Mouse (Mus musculus) adrenal gland, postnatal 4 days (tissue): Measurements from ENCODE around the gene Ifna16. TPM values are rescaled to one million over a fixed set of nuclear protein-coding genes. Genes with fewer than 3 reads are reported as not detected.

Source experiments
- DNase-seq, 2 experiments: peaks; one replicate each; pipeline ENCODE4 v3.0.0; 2021 to 2022; ENCODE audit warnings: low spot score in 2 of 2, mixed read lengths in 2 of 2
- long read RNA-seq, 2 experiments: library from polyadenylated mRNA; stranded (forward); transcript quantifications; one replicate each; pipeline ENCODE4 v2.0.0; 2021
- total RNA-seq, 2 experiments: library from RNA; stranded (reverse); gene quantifications; 2 replicates each; pipeline ENCODE4 v1.2.3; 2021

Gene Ifna16
- total RNA-seq = not detected
- long read RNA-seq, experiment 1 = 0 reads
- long read RNA-seq, experiment 2 = 0 reads

DNA sequence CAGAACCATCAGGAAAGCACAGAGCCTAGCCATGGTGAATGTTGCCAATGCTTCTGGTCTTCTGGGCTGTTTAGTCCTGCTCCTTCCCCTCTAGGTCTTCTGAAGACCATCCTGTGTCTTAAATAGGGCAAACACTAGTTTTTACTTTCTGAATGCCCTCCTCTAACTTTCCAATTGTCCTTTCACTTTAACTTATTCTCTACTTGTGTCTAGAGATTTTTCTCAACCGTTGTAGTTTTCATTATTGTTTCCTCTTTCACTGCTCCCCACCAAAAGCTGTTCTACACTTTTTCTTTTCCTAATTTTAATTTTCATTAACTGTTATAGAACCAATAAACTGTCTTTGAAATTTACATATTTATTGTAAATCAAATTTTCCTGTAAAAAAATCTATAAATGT is at the start of gene Ifna16:
Gene Ifna16 (minus strand): TSS at position 101 of the 400 bp plus-strand sequence.
- no peak for DNase-seq

DNA sequence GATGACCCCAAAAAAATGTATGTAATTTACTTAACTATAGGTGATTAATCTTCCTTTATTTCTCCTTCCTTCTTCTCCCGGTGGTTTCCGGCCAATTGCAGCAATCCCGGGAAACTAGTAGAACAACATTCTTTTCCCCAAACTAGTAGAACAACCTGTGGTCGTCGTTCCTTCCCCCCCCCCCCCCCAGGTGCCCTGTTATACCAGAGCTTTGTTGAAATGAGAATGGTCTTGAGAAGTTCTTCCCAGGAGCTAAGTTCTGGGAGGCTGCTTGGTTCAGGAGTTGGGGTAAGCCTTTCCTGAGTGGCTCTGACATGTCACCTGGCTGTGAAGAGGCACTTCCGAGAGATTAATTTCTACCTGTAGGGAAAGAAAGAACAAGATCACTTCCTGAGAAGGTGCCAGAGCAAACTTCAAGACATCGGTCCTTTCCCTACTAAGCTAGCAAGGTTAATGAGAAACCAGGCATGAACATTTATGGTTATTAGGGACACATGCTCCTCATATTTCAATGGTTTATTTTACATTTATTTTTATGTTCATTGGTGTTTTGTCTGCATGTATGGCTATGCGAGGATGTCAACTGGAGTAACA is 46.9 kb upstream of the Ifna16 start:
- no peak for DNase-seq

DNA sequence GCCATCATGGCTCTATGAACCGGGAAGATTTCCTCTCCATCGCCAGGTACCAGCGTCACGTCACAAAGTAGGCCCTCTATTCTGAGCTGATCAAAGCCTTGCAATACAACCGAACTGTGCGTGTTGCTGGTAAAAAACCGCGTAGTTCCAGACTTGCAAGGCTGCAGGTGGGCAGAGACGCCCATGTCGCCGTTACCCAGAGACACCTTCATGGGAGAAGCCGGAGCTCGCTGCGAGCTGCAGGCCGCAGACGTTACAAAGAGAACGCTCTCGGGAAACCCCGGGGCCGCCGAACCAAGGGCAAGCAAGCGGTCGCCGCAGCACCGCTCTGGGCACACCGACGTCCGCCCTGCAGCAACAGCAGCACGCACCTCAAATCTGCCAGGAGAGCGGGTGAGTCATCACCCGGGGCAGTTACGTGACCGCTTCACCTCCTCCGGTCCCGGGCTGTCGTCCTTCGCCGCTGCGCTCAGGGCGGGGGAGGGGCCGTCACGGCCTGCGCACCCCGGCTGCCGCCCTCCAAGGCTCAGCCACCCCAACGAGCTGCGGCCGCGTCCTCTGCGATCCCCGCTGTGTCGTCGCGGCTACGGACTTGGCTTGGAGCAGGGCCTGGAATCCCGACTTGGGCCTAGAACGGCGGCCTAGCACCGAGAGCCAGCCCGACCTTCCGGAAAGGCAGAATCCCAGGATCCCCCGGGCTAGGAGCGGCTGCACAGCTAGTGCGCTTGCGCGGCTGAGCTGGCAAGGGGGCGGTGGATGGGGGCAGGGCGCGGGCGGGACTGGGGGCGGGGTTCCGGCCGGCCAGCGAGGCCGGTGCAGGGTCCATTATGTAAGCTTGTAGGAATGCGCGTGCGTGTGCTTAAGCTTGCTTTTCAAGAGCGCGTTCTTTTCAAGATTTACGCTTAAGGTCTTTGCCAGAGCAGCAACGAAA is 45.3 kb upstream of the Ifna16 start, which contains the start of the genes Gm26566 and Klhl9:
Gene Gm26566 (plus strand): TSS at position 15 of the 931 bp plus-strand sequence.
Gene Klhl9 (minus strand): TSS at position 675 of the 931 bp plus-strand sequence.
- peak; percentile 78 to 89 for DNase-seq

DNA sequence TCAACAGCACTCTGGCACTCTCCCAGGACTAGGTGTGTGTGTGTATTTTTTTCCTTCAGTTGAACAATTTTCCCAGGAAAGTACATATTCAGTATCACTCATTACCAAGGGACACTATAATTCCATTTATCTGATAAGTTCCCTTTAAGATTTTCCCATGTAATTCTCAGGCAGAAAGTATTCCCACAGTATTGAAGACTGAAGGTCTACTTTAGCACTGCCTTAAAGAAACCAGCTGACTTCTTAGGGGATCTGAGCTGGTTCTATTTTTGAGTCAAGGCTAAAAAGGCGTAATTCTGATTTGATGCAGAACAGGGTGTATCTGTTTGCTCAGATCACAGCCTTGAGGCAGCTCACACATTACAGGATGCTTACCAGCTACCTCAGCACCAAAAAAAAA is 42.0 kb upstream of the Ifna16 start:
- no peak for DNase-seq

DNA sequence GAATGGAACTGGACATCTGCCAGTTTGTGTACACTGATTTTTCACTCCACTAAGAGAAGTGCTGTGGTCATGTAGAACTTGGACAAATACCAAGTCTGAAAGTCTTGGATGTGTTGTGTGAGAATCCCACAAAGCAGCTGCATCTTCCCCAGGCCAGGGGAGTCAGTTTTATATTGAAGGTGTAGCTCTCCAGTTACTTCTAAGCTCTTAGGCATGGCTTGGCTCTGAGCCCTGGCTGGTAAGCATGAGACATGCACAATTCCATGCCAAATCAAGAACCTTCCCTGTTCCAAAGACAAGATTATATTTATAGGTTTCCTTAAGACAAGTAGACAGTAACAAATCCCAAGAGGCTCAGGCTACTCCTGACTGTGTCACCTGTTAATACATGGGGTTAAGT is 38.3 kb upstream of the Ifna16 start:
- no peak for DNase-seq

DNA sequence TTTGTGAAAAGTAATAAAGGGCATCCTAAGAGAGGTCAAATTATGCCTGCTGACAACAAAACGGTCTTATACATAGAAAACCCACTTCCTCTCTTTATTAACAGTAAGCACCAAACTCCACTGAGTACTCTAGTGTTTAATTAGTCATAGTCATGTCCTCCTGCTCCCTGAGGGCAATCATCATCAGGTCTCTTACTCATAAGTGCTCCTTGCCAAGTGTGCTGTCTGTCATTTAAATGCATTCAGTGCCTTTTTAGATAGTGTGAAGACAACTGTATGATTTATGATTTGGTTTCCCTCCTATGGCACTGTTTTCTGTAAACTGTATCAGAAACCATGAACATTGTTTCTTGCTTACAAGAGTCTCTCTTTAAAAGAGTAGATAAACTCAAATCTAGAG is 37.6 kb upstream of the Ifna16 start:
- DNase-seq = no peak

DNA sequence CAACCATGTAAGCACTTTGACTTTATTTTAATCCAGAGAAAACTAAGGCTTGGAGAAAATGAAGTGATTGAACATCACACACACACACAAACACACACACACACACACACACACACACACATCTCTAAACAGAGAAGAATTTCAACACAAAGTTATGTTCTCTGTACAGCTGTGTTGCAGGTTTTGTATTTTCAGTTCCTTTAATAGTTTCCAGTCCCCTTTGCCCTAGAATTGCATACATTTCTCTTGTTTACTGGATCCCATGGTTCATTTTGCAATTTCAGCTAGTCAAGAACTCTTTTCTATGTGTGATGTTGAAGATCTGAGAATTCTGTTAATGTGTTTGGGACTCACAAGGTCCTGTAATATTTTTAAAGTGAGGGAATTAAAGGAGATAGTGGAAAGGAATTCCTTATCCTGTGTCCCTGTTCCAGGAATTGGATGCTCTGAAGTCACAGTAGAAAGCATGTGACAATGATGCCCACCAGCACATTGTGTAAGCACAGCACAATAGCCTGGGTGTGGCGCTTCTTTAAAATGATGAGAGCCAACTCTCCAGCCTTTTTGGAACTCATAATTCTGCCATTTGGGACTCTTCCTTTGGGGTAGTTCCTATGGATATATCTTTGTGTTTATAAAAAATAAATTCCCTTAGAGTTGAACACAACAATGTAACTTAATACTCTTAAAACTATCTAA is 30.6 kb upstream of the Ifna16 start:
- no peak for DNase-seq

DNA sequence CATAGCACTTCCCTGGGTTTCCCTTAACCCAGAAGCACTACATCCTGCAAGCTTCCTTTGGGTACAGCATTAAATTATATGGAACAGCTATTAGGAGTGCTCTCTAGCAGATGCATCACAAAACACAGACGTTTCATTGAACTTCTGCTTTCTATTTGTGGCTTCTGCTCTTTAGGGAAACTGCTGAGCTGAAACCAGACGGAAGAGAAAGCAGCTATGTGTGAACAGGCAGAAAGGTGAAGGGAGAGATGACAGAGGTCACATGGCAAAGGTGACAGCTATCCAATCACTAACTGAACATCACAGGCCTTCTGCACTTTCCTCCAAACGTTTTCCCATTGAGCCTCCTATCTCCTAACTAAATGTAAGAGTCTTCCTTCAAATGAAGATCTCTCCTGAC is 29.2 kb upstream of the Ifna16 start:
- DNase-seq = no peak

DNA sequence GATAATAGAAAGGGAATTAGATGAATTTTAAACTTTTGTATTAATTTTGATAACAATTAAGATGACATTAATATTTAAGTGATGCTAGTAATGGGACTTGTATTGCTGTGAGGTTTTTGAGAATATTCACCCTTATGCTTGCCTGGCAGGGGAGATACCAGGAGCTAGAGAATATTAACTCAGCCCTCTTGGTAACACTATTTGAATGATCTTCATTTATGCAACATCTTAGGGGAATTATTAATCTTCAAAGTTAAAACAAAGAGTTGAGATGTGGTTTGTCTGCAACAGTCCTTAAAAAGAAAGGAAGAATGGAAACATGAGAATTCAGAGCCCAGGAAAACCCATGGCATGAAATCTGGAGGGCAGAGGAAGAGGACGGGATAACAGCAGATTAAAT is 22.6 kb upstream of the Ifna16 start:
- no peak for DNase-seq

DNA sequence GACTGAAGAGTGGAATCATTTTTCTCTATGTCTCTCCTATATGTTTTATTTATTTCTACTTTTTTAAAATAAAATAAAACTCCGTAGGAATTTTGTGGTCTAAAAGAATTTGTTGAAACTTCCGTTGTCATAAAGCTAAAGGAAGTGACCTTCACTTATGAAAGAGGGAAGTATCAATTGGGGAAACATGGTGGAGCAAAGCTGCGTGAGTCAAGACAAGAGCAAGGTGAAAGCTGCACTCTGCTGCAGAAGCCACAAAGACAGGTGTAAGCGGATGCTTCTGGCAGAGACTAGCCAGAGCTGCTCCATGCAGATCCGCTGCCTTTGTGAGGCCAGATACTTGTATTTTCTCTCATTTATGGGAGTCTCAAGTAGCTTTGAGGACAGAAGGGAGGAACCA is 22.1 kb upstream of the Ifna16 start:
- no peak for DNase-seq

DNA sequence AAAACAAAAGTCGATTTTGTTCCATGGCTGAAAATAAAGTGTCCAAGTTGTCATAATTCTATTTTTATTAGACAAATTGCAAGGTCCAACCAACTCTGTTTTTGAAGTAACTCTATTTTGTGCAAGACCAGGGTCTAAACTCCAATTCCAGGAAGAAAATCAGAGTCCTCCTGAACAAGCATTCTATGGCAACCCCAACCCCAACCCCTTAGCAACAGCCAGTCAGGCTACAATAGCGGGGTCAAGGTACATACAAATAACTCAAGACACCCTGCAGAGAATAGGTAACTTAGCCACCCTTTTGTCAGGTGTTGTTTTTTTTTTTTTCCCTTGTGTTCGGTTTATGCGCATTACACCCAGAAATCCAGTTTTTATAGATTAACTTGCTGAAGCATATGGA is 21.0 kb upstream of the Ifna16 start:
- no peak for DNase-seq

DNA sequence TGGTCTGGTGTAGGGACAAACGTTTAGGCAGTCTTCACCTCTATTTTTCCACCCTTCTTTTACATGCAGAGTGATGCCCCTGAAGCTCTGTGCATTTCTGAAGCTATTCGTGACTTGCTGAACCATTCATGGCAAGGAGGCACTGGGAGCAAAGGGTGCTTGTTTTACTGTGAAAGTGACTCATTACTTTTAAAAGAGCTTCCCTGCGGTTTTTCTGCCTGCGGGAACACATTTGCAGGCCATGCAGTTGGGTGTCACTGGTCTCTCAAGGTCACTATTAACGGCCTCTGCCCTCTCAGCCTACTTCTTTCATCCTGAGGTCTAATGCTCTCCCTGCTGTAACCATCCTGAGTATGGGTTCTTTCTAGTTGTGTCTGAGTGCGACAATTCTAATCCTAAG is 20.4 kb upstream of the Ifna16 start:
- no peak for DNase-seq

DNA sequence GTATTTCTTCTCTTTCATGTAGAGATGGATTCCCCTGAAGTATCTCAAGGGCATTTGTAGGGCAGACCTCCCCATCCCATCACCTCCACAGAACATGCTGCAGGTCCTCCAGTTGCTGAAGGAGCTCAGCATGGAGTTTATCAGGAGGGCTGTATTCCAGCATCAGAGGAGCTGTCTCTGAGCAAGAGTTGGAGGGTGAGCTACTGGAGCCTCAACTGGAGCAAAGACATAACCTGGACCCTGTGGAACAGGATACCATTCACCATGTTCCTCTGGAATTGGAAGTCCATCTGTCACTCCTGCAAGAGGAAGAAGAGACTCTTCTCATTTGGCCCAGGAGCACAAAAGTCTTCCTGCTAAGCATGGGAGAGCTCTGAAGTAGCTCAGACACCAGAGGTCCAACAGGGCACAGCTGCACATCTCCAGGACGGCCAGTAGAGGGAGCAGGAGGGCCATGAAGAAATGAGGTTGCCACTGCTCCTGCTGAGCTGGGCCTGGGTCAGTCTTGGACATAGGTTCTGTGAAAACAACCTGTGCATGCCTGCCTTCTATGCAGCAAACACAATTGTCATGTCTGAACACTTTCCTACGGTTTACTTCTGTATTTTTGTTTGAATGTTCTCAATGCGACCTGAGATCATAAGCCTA is 19.6 kb upstream of the Ifna16 start:
- peak; percentile 12 to 42 for DNase-seq

DNA sequence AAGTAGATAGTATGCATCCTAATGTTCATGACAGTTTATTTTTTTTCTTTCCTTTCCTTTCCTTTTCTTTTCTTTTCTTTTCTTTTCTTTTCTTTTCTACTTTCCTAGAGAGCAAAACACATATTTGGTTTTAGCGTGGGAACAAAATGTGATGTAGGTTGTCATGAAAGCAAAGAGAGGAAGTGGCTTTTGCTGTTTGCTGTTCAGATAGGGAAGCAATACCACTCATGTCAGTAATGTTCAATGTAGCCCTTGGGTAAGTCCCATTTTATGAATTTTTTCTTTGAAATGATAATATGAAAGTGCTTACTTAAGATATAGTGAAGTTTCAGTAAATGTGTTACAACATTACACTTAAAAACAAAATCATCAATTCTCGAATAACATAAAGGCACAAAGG is 16.7 kb upstream of the Ifna16 start:
- DNase-seq = no peak

DNA sequence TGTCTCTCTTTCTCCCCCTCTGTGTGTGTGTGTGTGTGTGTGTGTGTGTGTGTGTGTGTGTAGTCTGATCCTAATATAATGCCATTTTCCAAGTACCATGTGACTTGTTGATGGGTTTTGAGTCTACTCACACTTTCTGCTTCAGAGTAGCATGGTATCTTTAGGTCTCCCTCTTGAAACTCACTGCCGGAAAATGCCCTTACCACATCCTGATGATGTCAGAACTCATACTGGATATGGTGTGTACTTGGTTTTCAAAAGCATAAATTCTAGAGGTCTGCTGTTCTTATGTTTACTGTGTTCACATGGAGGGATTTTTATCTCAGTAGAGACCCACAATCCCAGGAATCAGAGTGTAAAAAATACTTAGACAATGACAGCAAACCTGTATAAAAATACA is 15.8 kb upstream of the Ifna16 start:
- no peak for DNase-seq

DNA sequence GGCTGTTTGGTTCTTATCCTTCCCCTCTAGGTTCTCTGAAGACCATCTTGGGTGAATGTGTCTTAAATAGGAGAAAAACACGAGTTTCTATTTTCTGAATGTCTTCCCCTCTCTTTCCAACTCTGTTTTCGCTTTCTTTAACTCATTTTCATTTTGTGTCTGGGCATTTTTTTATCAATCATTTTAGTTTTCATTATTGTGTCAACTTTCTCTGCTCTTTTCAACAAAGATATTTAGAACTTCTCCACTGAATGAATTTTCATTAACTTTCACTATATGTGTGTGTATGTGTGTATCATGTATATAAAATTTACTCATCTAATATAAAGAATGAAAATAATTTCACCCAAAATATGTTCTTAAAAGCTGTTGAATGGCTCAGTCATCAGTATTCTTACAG is 14.5 kb upstream of the Ifna16 start, which contains the start of gene Ifnab:
Gene Ifnab (minus strand): TSS at position 101 of the 400 bp plus-strand sequence.
- no peak for DNase-seq

DNA sequence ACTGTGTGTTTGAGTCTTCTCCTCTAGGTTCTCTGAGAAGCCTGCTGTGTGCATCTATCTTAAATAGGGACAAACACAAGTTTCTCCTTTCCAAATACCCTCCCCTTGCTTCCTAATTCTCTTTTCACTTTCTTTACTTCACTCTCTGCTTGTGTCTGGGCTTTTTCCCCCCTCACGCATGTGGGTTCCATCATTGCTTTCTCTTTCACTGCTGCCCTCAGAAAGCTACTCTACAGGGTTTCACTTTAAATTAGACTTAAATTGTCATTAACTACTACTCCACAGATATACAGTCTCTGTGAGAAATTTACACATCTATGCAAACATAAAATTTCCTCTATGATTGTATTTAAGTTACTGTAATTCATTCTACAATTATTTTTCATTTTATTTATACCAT is 7.1 kb upstream of the Ifna16 start, which contains the start of gene Ifna2:
Gene Ifna2 (minus strand): TSS at position 101 of the 400 bp plus-strand sequence.
- no peak for DNase-seq

DNA sequence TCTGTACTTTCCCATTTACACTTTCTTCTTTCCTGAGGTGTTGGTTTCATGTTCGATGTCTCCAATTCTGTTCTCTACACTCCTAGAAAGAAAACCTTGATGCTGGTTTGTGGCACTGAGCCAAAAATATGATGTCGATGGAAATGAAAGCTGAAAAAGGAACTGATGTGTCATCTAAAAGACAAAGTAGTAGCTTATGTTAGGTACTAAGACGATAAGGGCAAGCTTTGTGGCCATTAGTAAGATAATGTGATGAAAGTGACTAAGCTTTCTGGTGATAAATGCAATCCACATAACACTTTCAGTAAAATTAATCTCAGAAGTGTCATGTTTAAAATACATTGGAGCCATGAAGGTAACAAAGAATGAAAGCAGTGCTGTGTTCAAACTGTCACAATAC is 4.6 kb upstream of the Ifna16 start:
- DNase-seq = no peak

DNA sequence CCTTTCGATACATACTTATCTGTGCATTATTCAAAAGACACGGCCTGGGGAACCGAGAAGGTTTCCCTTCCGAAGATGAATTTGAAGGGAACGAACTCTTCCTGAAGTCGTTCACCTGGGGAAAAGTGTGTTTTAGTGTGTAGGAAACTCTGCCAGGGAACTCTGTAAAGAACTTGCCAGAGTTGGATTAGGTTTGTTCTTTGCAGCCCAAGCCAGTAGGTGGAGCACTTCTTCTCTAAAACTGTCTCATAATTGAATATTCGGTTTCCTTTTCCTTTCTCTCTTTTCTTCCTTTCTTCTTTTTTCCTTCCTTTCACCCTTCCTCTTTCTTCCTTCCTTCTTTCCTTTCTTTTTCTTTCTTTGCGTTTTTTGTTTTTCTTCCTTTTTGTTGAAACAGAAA is 3.6 kb upstream of the Ifna16 start:
- no peak for DNase-seq

DNA sequence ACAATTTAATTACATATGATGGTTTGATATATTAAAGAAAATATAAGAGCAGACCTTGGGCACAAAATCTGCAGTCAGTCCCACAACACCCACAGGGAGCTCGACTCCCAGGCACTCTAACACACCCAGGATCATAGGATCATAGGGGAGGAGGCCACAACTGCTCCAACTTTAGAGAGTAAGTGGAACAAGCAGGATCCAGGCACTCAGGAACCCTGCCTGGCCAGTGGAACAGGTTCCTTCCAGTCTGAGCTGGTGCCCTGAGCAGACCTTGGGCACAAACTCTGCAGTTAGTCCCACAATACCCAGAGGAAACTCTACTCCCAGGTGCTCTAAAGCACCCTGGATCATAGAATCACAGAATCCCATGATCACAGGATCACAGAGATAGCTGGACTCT is 21.3 kb downstream of the Ifna16 start:
- no peak for DNase-seq

DNA sequence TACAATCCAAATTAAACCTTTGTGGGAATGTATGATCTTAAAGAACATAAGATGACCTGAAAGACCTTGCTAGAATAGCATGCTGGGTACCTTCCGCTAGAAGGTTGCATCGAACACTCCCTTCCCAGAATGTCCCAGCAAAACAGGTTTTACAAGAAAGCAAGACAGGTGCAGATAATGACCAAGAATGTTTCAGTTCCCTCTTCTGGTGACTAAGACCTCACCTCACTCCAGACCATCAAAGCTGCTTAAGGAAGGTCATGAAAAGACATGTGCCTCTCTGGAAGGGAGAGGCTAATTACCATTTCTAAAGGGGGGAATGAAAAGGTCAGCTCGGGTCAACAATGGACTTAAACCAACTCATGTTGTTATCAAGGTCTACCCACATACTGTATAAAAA is 23.1 kb downstream of the Ifna16 start:
- no peak for DNase-seq
